Mouse (Mus musculus) liver, embryonic 16.5 days (tissue): ENCODE results near the gene Atn1. TPM values are rescaled to one million over a fixed set of nuclear protein-coding genes. Genes with fewer than 3 reads are reported as not detected.

ENCODE experiments used
- ATAC-seq: fragments of 200-750 bp; cut with Nextera tagmentation; 2 replicates; pipeline ENCODE4 v1.8.0; 2017; ENCODE audit warnings: low read depth, mild to moderate bottlenecking, moderate number of reproducible peaks, moderate library complexity
- H3K27ac ChIP-seq: fragments of 300-500 bp; sonication (generic); 2 replicates; pipeline ENCODE4 v1.5.1; 2014; ENCODE audit warnings: mild to moderate bottlenecking, low read length
- H3K27me3 ChIP-seq: fragments of 300-500 bp; sonication (generic); 2 replicates; pipeline ENCODE4 v1.6.1; 2014; ENCODE audit warnings: low read depth, low read length, mixed read lengths; ENCODE audit not compliant: control insufficient read depth, insufficient read depth
- H3K36me3 ChIP-seq: fragments of 300-500 bp; sonication (generic); 2 replicates; pipeline ENCODE4 v1.6.1; 2014; ENCODE audit warnings: mild to moderate bottlenecking; ENCODE audit not compliant: control insufficient read depth, insufficient read depth
- H3K4me1 ChIP-seq: fragments of 300-500 bp; sonication (generic); 2 replicates; pipeline ENCODE4 v1.6.1; 2014; ENCODE audit warnings: low read depth, low read length, mixed read lengths; ENCODE audit not compliant: control insufficient read depth
- H3K4me2 ChIP-seq: fragments of 300-500 bp; sonication (generic); 2 replicates; pipeline ENCODE4 v1.6.1; 2014; ENCODE audit warnings: low read depth, low read length, mixed read lengths
- H3K4me3 ChIP-seq: fragments of 300-500 bp; sonication (generic); 2 replicates; pipeline ENCODE4 v1.5.1; 2014; ENCODE audit warnings: low read depth, mild to moderate bottlenecking, low read length
- H3K9ac ChIP-seq: fragments of 300-500 bp; sonication (generic); 2 replicates; pipeline ENCODE4 v1.6.1; 2014; ENCODE audit warnings: low read depth, low read length
- H3K9me3 ChIP-seq: fragments of 300-500 bp; sonication (generic); replicated peaks from 2 replicates; pipeline ENCODE4 v1.6.1; 2016; ENCODE audit warnings: low read length; ENCODE audit not compliant: control insufficient read depth
- WGBS: fragments of 180-500 bp; shearing (Covaris S2); extraction: QIAGEN DNeasy Blood & Tissue Kit; methylation state at CpG from one replicate; pipeline ENCODE4 v1.1.7; 2014; ENCODE audit not compliant: insufficient replicate concordance; 5-methylcytosine and 5-hydroxymethylcytosine counted together
- polyA plus RNA-seq: library from polyadenylated mRNA; unstranded; fragments of >200 nt; fragmentation: Nextera tagmentation; extraction: Ambion mirVana; gene quantifications from 2 replicates; pipeline ENCODE4 v1.2.1, GENCODE M21; 2015

Atn1 gene
- polyA plus RNA-seq, 1 experiment from 2014 or later = 1.7 TPM

DNA sequence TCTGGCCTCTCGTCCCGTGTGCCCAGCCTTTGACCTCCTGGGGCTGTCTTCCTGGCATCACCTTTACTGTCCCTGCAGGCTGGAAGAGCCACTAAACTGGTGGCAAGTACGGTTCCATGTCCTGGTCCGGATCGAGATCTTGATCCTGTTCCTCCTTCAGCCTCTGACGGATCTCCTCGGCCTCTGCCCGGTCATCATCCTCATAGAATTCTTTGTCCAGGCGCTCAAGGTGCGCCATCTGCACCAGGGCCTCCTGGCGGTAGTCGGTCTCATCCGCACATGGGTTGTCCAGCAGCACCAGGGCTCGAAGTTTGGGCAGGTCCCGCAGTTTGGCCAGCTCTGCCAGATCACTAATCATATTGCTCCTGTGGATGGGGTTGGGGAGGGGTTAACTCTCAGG, 14.2 kb upstream of the Atn1 start:
- Histone ChIP-seq H3K27me3 (peaks cover 36% of the 10 kb centered on the region), H3K4me3 (no peak overlapping the region), H3K9me3 (no peaks in the 10 kb centered on the region), H3K9ac (no peak overlapping the region), H3K4me1 (peaks cover 13% of the 10 kb centered on the region), H3K27ac (no peak overlapping the region), H3K4me2 (no peak overlapping the region), H3K36me3 (no peaks in the 10 kb centered on the region)
- ATAC-seq = no peak
- WGBS = 70% methylated on average over 15 of the region's 15 CpGs

DNA sequence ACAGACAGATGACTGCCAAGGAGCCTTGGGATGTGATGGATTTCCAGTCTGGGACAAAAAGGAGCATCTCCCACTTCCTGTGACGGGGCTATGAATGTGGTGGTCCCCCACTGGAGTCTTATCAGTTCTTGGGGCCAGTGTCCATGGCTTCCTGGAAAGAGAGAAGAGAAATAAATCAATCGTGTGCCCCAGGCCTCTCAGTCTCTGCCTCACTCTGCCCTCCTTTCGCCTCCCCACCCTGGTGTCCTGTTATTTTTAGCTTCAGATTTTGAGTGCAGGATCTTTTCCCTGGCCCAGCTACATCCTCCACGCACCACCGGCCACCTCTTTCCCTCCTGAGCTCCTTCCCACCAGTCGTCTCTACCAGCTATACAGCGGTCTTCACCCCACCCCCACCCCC, 13.7 kb upstream of the Atn1 start:
- Histone ChIP-seq H3K4me3 (no peak overlapping the region), H3K36me3 (no peaks in the 10 kb centered on the region), H3K27me3 (peaks cover 36% of the 10 kb centered on the region), H3K9ac (no peak overlapping the region), H3K27ac (no peak overlapping the region), H3K4me2 (no peak overlapping the region), H3K4me1 (peaks cover 13% of the 10 kb centered on the region), H3K9me3 (no peaks in the 10 kb centered on the region)
- no peak for ATAC-seq
- WGBS = 21% methylated on average over 7 of the region's 7 CpGs

GRCm38 (mm10) chr6:124769101-124769765, 12.9 kb upstream of the Atn1 start, which contains the start of gene Eno2:
Gene Eno2, minus strand, starts transcription at chr6:124769673.
- Histone ChIP-seq H3K4me1 (peaks cover 13% of the 10 kb centered on the region), H3K4me3 (peak within 1 kb of the TSS; percentile 51), H3K4me2 (peak within 1 kb of the TSS; percentile 55), H3K36me3 (no peaks in the 10 kb centered on the region), H3K27ac (no peak within 1 kb of the TSS), H3K9ac (0 out of 2 replicates have a peak within 1 kb of the TSS, but pooled peaks have one; percentile 25), H3K9me3 (no peaks in the 10 kb centered on the region), H3K27me3 (peaks cover 36% of the 10 kb centered on the region)
- under 1% methylated on average over 54 of the region's 54 CpGs for WGBS
- 0 out of 2 replicates have a peak, but pooled peaks have one; percentile 37 for ATAC-seq

- WGBS = 5% methylated on average over 9 of the region's 9 CpGs
- H3K9ac ChIP-seq = no peak overlapping the region
Observed at GRCm38 (mm10) chr6:124768704-124769044, 12.3 kb upstream of the Atn1 start.

GRCm38 (mm10) chr6:124767920-124768703, 11.8 kb upstream of the Atn1 start:
- H3K4me3 ChIP-seq = no peak overlapping the region
- peaks cover 36% of the 10 kb centered on the region for H3K27me3 ChIP-seq
- H3K4me2 ChIP-seq = peak overlapping the region; percentile 3; the same call in 1 of the 2 replicates
- H3K9ac ChIP-seq = no peak overlapping the region
- no peak overlapping the region for H3K27ac ChIP-seq
- no peaks in the 10 kb centered on the region for H3K36me3 ChIP-seq
- WGBS = 27% methylated on average over 19 of the region's 19 CpGs
- 0 out of 2 replicates have a peak, but pooled peaks have one; percentile 16 for ATAC-seq
- peaks cover 13% of the 10 kb centered on the region for H3K4me1 ChIP-seq
- H3K9me3 ChIP-seq = no peaks in the 10 kb centered on the region

More at GRCm38 (mm10) chr6:124768704-124769044, 12.3 kb upstream of the Atn1 start:
- H3K9me3 ChIP-seq = no peaks in the 10 kb centered on the region
- peak overlapping the region; percentile 55 for H3K4me2 ChIP-seq
- H3K27me3 ChIP-seq = peaks cover 36% of the 10 kb centered on the region
- H3K36me3 ChIP-seq = no peaks in the 10 kb centered on the region
- peak overlapping the region; percentile 51 for H3K4me3 ChIP-seq
- no peak for ATAC-seq
- no peak overlapping the region for H3K27ac ChIP-seq
- peaks cover 13% of the 10 kb centered on the region for H3K4me1 ChIP-seq

- Histone ChIP-seq H3K4me1 (peaks cover 13% of the 10 kb centered on the region), H3K9ac (no peak overlapping the region), H3K36me3 (no peaks in the 10 kb centered on the region), H3K27ac (no peak overlapping the region), H3K27me3 (peaks cover 36% of the 10 kb centered on the region), H3K4me2 (no peak overlapping the region), H3K9me3 (no peaks in the 10 kb centered on the region), H3K4me3 (no peak overlapping the region)
- no peak for ATAC-seq
- WGBS = 59% methylated on average over 4 of the region's 4 CpGs
Observed at GRCm38 (mm10) chr6:124767536-124767919, 11.2 kb upstream of the Atn1 start.

DNA sequence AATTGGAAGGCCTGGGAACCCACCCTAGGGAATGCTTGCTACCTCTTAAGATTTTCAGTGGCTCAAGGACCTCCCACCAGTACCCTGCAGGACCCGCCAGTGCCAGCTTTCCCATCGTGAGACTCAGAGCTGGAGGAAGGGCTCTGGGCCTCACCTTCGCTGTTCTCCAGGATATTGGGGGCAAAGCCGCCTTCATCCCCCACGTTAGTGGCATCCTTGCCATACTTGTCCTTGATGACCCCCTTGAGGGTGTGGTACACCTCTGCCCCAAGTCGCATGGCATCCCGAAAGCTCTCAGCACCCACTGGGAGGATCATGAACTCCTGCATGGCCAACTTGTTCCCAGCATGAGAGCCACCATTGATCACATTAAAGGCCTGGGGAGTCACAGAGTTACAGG, 9.6 kb upstream of the Atn1 start:
- no peak overlapping the region for H3K9ac ChIP-seq
- H3K36me3 ChIP-seq = no peaks in the 10 kb centered on the region
- no peak overlapping the region for H3K4me2 ChIP-seq
- H3K27me3 ChIP-seq = peaks cover 36% of the 10 kb centered on the region
- H3K4me1 ChIP-seq = peaks cover 13% of the 10 kb centered on the region
- no peaks in the 10 kb centered on the region for H3K9me3 ChIP-seq
- no peak for ATAC-seq
- no peak overlapping the region for H3K27ac ChIP-seq
- H3K4me3 ChIP-seq = no peak overlapping the region
- WGBS = 74% methylated on average over 7 of the region's 7 CpGs

DNA sequence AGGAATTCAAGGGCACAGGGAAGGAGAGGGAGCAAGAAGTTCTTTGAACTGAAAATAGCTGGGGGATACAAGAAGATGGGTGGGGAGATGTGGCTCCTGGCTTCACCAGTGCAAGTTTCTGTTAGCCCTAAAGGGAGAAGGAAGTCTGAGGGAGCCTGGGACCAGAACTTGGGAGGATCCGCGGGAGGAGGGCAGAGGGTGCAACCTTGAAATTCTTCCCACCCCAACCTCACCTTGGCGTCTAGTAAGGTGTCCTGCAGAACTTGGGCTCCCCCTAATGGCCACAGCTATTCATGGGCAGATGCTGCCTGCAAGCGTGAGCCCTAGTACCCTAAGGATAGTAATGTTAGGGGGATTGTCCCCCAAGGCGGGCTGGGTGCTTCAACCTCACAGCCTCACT, 2.9 kb upstream of the Atn1 start:
- H3K9me3 ChIP-seq = no peaks in the 10 kb centered on the region
- peaks cover 45% of the 10 kb centered on the region for H3K27me3 ChIP-seq
- no peak overlapping the region for H3K4me3 ChIP-seq
- H3K4me2 ChIP-seq = no peak overlapping the region
- no peak overlapping the region for H3K27ac ChIP-seq
- no peak for ATAC-seq
- no peak overlapping the region for H3K9ac ChIP-seq
- 1% methylated on average over 5 of the region's 5 CpGs for WGBS
- H3K36me3 ChIP-seq = no peaks in the 10 kb centered on the region
- peaks cover 6% of the 10 kb centered on the region for H3K4me1 ChIP-seq

DNA sequence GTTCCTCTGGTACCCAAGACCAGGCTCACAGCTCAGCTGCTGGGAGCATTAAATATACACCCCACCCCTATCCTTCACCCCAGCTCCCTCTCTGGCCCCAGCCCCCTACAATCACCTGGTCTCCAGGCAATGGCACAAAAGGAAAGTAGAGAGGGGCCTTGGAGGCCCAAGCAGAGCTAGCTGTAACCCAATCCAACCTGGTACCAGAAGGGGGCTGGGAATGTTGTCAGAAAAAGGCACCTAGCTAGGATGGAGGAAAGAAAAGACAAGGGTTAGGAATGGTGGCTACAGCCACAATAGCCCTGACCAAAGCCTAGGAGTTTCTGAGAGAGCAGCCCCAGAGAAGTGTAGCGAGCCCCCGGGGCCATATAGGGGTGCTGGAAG, 2.5 kb upstream of the Atn1 start:
- H3K4me2 ChIP-seq = no peak overlapping the region
- 33% methylated on average over 2 of the region's 2 CpGs for WGBS
- H3K4me3 ChIP-seq = no peak overlapping the region
- no peaks in the 10 kb centered on the region for H3K9me3 ChIP-seq
- peaks cover 48% of the 10 kb centered on the region for H3K27me3 ChIP-seq
- H3K27ac ChIP-seq = no peak overlapping the region
- peaks cover 6% of the 10 kb centered on the region for H3K4me1 ChIP-seq
- ATAC-seq = no peak
- H3K9ac ChIP-seq = no peak overlapping the region
- no peaks in the 10 kb centered on the region for H3K36me3 ChIP-seq
